Mouse (Mus musculus) bone marrow macrophage, adult 2 months (primary cell): ENCODE data around the gene Fdxr.

Experiments used
- CTCF ChIP-seq: IDR thresholded peaks from 2 replicates; pipeline ENCODE4 v1.5.1; 2012; ENCODE audit warnings: low read depth, mild to moderate bottlenecking, low read length, moderate library complexity
- POLR2A ChIP-seq: IDR thresholded peaks from 2 replicates; pipeline ENCODE4 v1.6.1; 2012; ENCODE audit warnings: mild to moderate bottlenecking, low read depth, low read length, borderline replicate concordance

DNA sequence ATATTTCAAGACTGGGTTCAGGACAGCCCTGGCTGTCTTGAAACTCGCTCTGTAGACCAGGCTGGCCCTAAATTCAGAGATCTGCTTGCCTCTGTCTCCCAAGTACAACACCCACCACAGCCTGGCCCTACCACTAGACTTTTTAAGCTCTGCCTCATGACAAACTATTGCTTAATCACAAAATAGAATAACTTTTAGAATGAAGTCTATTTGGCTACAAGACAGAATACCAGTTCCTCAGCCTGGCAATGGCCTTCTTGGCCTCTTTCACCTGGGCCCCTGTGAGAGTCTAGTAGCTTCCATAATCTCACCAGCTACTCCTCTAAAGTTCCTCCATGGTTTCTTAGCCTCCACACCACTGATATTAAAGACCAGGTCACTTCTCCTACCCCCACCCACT, 13.5 kb upstream of the Fdxr start:
- TF ChIP-seq CTCF (no peak), POLR2A (no peak)
